Mouse (Mus musculus): ENCODE measurements around the gene Chmp2b. TPM values are rescaled to one million over a fixed set of nuclear protein-coding genes. Genes with fewer than 3 reads are reported as not detected.

Chmp2b gene
- total RNA-seq, 2 experiments from 2014 or later = 32.0 to 35.5 TPM

- no peak for ATAC-seq (replicated peaks; ENCODE audit: poor library complexity, severe bottlenecking)
These were observed 32.9 kb downstream of the Chmp2b start for GRCm38 (mm10) chr16:65529589-65529988.

DNA sequence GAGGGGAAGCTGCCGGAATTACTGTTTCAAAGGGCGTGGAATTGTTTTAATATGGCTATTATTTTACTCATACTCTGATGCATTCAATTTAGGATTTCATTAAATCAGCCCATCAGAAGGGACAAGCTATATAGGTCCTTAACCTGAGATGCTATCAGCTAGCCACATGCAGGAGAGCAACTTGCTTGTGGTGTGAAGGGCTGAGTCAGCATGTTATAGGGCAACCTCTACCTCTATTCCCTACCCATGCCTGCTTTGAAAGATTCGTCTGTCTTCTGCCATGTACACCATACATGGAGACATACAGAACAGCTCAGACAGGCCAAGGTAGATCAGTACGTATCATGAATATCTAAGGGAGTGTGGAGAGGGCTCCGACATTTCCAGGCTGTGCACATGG lies 35.8 kb downstream of the Chmp2b start:
- ATAC-seq (replicated peaks; ENCODE audit: poor library complexity, severe bottlenecking) = no peak

DNA sequence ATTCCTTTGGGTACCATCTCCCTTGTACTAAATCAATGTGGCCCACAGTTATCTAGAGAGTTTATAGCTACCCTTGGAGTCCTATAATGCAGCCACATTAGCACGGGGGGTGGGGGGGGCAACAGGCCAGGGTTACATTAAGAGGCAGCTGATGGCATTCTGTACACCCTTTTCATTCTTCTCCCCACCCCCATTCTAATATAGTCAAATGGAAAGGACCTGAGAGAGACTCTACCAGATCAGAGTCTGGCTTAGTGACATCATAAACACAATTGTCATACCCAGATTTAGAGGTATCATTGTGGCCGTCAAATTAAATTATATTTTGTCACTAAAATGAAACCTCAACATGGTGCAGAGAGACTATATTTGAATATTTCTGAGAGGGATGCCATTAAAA lies 36.5 kb downstream of the Chmp2b start:
- ATAC-seq (replicated peaks; ENCODE audit: poor library complexity, severe bottlenecking) = no peak

DNA sequence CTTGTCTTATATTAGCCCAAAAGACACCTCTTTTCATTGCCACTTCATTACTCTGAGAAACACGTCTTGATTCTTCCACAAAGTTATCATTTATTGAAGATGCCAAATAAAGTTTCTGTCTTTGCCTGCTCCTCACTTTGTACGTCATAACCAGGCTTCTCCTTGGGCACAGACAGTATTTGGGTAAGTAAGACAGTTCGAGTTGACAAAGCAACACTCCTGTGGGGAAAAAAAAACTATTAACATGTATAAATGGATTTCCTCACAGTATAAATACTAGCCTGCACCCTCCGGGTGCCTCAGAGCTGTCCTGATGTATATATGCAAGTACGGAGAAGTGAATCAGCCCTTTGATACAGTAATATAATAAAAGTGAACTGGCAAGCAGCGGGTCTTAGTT lies 42.3 kb downstream of the Chmp2b start, which contains the start of gene Pou1f1:
TSS of gene Pou1f1 (plus strand) at position 301 of the 400 bp plus-strand sequence.
- ATAC-seq (replicated peaks; ENCODE audit: poor library complexity, severe bottlenecking) = no peak

- no peak for ATAC-seq (replicated peaks; ENCODE audit: poor library complexity, severe bottlenecking)
These were observed 48.3 kb downstream of the Chmp2b start for GRCm38 (mm10) chr16:65514223-65514622.

GRCm38 (mm10) chr16:65497049-65497448 lies 65.5 kb downstream of the Chmp2b start:
- ATAC-seq (replicated peaks; ENCODE audit: poor library complexity, severe bottlenecking) = peak; percentile 82

DNA sequence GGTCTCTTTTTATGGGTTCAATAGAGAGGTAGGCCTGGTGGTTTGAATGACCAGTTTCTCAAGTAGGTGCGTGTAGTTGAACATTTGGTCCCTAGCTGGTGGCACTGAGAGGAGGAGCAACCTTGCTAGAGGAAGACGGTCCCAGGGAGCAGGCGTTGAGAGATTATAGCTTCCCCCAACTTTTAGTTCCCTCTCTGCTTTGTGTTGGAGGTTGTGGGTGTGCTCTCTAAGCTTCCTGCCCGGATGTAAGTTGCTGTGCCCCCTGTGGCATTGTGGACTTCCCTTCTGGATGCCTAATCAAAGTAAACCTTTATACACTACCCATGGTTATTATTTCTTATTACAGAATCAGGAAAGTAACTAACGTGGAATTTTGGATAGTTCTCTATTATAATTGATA lies 66.5 kb downstream of the Chmp2b start:
- ATAC-seq (replicated peaks; ENCODE audit: poor library complexity, severe bottlenecking) = peak; percentile 93

Other genes with a start within 250 kb of the Chmp2b start
- not detected in 2 replicates for gene Pou1f1, start 42.2 kb downstream of the Chmp2b start, total RNA-seq (2014; fragmentation: Nextera tagmentation)
- not detected in 2 replicates for gene Pou1f1, start 42.2 kb downstream of the Chmp2b start, total RNA-seq (2017)